Mouse (Mus musculus): ENCODE results near the gene Hnrnpl. TPM values are rescaled to one million over a fixed set of nuclear protein-coding genes. Genes with fewer than 3 reads are reported as not detected.

The Hnrnpl gene
- total RNA-seq, 2 experiments from 2014 or later: 225 to 270 TPM

DNA sequence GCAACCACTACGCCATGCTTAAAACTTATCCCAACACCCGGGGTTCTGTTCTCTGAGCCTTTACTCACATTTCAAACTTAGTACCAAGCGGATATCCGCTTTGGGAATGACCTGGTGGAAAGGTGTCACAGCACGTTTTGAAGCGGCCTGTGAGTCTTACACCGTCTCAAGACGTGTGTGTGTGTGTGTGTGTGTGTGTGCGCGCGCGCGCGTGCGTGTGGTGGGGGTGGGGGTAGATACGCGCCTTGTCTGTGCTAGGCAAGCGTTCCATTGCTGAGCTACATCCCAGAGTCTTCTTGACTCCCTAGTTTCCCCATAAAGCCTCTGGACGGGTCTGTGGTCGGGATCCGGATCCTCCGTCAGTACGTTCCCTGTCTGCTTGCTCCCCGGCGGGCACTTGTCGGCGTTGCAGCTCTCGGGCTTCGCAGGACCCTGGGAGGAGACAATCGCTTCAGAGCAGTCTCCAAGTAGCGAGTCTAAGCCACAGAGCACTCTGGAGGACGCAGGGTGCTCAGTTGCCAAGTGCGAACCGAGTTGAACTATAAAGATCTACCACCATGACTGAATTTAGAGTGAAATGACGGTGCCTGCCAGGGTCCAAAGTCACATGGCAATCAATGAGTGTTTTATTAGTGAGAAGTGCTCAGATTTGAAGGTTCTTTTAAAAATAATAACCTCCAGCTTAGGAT lies 1.2 kb downstream of the Hnrnpl start:
- intact Hi-C loops (cut with DNase I): loop anchor here (2.0 kb wide), 1 partner anchor 15 kb away; the partner anchor contains the start of gene Ech1
- no peak for DNase-seq (ENCODE audit: low spot score)

DNA sequence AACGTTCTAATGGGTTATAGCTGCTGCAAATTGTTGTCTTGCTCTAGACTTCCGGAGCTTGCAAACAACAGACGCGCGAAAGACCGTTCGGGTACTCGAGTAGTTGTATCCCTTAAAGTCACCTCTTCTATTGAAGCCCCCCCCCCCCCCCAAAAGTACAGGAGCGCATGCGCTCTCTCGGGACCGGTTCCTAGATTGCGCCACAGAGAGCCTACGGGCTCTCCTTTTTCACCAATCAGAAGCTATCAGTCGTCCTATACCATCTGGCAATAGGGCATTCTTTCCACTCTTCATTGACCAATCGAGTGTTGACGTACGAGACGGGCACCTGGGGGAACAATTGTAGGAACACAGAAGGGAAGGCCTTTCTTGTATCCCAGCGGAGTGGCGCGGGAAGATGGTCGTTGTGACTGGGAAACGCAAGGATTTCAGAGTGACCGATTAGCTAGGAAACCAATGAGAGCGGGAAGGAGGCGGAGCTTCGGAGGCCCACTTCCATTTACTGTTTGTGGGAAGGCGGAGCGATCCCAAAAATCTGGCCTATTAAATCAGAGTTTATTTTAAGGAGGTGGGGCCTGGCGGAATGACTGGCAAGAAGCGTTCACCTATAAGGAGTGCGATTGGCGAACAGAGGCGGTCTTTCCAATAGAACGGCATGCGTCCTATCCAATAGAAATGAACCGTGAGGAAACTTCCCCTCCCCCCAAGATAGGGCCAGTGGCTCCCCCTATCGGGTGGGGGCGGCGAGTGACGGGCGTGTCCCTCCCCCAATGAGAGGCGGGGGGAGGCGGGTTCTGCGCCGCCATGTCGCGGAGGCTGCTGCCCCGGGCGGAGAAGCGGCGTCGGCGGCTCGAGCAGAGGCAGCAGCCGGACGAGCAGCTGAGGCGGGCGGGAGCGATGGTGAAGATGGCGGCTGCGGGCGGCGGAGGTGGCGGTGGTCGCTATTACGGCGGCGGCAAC lies 2.0 kb downstream of the Hnrnpl start:
- intact Hi-C loops (cut with DNase I): loop anchor here (2.0 kb wide), 1 partner anchor 14 kb away; the partner anchor contains the start of gene Ech1
- DNase-seq (ENCODE audit: low spot score): peak; percentile 99

DNA sequence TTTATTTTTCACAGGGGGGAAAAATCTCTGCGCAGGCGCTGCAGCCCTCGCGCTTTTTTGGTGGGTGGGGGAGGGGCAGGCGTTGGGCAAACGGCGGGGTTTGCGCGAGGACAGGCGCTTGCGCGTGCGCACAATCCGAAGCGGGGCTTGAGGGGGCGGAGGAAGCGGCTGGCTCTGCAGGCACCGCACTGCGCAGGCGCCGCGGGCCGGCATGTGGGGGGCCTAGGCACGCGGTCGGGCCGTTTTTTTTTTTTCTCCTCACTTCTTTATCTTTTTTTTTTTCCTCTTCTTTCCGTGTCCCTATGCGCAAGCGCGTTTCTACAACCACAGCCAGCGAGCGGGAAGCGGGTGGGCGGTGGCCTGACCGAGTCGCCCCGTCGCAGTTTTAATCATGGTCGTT lies 2.9 kb downstream of the Hnrnpl start:
- DNase-seq (ENCODE audit: low spot score): peak; percentile 90
- intact Hi-C loops (cut with DNase I): loop anchor here (2.0 kb wide), 1 partner anchor 14 kb away; the partner anchor contains the start of gene Ech1

DNA sequence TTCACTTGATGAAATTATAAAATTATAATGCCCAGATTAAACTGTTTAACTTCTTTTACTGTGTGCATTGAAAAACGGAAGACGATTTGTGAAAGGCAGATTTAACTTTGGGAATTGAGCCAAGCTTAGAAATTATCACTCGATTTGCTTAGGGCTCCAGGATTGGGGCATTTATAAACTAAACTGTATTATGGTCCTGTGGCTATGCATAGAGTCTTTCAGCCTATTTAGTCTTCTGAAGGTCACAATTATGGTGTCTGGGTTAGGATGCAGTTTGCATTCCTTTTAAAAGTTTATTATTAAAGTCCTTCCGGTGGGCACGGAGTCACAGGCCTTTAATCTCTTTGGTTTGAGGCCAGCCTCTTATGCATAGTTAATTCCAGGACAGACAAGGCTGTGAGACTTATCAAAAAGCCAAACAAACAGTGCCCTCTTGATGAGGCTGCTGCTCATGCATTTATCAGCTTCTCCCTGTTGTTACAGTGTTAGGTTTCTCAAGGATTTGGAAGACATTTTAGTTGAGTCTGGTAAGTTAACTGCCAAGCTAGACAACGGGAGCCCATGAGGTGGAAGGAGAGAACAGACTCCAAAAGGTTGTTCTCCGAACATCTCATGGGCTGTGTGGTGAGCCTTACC lies 3.4 kb downstream of the Hnrnpl start:
- no peak for DNase-seq (ENCODE audit: low spot score)
- intact Hi-C loops (cut with DNase I): loop anchor here (2.0 kb wide), 1 partner anchor 13 kb away; the partner anchor contains the start of gene Ech1

DNA sequence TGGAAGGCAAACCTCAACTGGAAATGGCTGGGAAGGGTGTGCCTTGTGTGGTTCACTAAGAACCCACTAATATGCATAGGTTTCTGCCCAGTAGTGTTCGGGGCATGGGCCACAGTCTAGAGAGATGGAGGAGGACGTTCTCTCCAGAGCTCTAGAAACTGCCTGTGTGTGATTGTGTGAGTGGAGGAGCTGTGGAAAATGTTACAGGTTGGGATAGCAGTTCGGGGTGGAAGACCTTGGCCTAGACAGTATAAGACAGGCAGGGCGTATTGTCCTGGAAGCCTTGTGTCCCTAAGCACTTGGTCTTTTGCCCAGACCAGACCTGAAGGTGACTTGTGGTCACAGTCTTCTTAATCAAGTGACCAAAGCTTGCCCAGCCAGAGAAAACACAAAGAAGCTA lies 4.1 kb downstream of the Hnrnpl start:
- DNase-seq (ENCODE audit: low spot score): no peak
- intact Hi-C loops (cut with DNase I): no loop called here

DNA sequence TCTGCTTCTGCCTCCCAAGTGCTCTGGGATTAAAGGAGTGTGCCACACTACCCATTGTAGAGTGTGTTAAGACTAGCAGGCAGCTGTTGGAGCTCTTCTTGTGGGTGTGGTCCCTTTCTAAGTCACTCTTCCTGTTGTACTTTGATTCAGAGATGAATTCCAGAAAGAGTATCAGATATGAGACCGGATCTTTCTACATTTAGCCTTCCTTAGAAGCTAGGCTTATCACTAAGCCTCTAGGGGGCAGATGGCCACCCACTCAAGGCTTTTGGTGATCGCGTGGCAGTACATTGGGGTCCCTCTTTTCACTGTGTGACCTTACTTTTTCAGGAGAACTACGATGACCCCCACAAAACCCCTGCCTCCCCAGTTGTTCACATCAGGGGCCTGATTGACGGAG lies 4.6 kb downstream of the Hnrnpl start:
- no peak for DNase-seq (ENCODE audit: low spot score)
- intact Hi-C loops (cut with DNase I): no loop called here

DNA sequence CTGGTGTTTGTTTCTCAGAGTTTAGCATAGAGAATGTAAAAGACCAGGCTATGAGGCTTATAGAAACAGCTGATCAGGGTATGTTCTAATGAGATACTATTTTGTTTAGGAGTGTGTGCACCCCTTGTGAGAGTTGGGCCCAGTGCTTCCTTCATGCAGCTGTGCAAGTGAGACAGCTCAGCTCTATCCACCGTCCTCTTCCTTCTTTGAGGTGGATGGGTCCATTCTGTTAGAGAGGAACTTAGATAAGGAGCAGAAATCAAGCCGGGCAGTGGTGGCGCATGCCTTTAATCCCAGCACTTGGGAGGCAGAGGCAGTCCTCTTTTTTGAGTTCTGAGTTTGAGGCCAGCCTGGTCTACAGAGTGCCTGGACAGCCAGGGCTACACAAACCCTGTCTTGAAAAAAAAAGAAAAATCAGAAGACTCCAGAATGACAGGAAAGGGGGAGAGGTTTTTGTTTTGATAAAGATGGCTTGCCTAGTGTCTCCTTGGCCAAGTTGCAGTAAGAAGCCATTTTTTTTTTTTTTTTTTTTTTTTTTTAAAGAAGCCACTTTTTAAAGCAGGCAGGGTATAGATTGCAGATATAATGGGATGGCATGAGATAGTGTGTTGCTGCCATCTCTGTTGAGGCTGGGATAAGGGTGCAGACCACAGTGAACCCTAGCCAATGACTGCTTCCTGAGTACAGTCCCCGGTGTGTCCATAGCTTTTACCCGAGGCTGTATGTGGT lies 6.1 kb downstream of the Hnrnpl start:
- no peak for DNase-seq (ENCODE audit: low spot score)
- intact Hi-C loops (cut with DNase I): no loop called here

DNA sequence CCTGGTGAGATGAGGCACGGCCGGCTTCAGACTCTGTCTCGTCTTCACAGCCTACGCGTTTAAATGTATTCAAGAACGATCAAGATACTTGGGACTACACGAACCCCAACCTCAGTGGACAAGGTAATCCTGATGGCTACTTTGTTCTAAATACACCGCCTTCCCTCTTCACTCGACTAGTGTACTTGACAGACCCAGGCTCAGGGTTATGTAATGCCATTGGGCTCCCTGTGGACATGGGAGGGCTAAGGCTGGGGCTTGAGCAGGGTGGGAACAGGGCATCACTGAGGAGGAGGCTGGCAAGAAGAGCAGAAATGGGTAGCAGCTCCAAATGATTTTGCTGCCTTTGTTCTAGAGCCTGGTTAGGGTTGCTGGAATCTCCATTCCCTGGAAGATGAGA lies 6.9 kb downstream of the Hnrnpl start:
- intact Hi-C loops (cut with DNase I): no loop called here
- DNase-seq (ENCODE audit: low spot score): no peak

DNA sequence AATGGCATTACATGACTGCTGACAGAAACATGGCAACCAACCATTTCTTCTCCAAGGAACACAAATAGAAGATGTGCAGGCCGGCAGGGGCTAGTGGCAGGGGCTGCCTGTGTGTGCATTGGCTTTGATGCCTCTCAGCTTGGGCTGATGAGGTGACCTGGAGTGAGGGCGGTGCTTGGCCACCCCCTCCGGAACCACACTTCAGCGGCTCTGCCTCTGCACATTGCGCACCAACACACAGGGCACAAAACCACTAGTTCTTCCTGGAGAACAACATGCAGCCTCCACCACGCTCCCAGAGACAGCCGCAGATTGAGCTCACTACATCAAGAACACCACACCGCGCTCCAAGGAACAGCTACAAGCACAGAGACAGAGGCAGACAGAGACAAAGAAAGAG lies 7.9 kb downstream of the Hnrnpl start:
- intact Hi-C loops (cut with DNase I): no loop called here
- no peak for DNase-seq (ENCODE audit: low spot score)

DNA sequence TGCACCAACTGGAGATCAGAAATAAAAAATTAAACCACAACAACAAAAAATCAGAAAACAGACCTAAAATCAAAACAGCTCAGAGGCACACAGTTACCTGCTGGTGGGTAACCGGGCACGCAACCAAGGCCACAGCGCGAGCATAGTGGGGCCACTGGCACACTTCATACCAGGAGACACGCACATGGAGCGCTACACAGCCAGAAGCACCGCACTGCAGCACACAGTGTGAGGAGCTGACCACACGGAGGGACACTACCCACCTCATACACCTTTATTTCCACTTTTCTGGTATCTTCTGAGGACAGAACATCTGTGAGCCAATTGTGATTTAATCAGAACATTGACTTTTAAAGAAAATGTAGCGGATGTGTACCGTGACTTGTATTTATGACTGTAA lies 8.6 kb downstream of the Hnrnpl start:
- DNase-seq (ENCODE audit: low spot score): no peak
- intact Hi-C loops (cut with DNase I): no loop called here

DNA sequence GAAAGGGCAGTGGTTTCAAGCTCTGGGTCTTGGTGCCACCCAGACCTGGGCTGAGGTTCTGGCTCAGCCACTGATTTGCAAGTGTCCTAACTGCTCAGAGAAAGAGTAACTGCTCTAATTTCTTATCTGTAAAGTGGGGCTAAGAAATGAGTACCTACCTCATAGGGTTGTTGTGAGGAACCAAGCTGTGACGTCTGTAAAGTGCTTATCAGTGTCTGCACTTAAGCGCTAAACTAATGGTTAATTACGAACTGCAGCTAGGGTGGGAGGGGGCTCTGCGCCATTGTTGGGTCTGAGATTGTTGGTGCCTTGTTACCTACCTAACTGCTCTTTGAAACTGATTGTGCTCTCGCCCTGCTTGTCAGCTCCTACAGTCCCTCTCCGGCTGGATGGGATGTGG lies 9.2 kb downstream of the Hnrnpl start:
- DNase-seq (ENCODE audit: low spot score): no peak
- intact Hi-C loops (cut with DNase I): no loop called here

DNA sequence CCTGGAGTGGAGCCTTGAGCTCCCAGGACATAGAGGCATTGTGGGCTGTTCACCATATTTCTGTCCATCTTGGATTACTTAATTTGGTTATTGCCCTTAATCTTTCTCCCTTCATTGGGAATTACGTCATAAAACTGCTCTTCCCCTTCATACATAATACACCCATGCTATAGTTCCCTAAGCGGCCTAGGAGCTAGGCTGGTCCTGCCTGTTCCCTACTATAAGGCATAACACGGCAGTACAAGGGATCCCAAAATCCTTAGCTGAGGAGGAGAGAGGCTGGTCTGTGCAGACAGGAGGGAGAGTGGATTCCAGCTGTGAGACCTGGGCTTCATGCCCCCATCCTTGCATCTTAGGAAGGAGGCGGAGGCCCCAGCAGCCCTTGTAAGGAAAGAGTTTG lies 9.6 kb downstream of the Hnrnpl start:
- no peak for DNase-seq (ENCODE audit: low spot score)
- intact Hi-C loops (cut with DNase I): no loop called here

DNA sequence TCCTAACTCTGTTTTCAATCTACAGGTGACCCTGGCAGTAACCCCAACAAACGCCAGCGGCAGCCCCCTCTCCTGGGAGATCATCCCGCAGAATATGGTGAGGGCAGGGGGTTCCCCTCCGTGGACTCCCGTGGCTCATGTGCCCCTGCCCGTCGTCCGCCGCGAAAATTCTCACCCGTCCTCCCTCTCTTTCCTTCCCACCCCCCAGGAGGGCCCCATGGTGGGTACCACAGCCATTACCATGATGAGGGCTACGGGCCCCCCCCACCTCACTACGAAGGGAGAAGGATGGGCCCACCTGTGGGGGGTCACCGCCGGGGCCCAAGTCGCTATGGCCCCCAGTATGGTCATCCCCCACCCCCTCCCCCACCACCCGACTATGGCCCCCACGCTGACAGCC lies 10.1 kb downstream of the Hnrnpl start:
- DNase-seq (ENCODE audit: low spot score): no peak

DNA sequence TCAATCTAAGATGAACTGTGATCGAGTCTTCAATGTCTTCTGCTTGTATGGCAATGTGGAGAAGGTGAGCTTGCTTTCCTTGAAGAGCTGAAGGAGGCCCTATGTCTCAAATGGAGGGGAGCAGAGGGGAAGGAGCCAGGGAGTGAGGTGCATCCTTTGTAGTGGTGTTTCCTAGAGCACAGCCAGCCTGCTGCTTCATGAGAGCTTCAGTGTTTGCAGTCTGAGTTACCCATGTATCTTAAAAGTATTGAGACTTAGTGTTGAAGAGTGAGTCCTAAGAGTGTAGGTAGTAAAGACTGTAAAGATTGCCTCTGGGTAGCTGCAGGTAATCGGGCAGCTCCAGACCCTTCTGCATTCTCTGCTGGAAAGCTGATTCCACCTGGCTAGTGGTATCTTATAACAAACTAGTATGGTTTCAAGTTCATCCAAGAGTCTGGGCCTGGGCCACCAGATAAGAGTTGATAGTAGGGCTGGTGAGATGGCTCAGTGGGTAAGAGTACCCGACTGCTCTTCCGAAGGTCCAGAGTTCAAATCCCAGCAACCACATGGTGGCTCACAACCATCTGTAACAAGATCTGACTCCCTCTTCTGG lies 10.6 kb downstream of the Hnrnpl start:
- no peak for DNase-seq (ENCODE audit: low spot score)
- intact Hi-C loops (cut with DNase I): no loop called here

More for the DNA sequence above, 10.1 kb downstream of the Hnrnpl start:
- intact Hi-C loops (cut with DNase I): no loop called here

DNA sequence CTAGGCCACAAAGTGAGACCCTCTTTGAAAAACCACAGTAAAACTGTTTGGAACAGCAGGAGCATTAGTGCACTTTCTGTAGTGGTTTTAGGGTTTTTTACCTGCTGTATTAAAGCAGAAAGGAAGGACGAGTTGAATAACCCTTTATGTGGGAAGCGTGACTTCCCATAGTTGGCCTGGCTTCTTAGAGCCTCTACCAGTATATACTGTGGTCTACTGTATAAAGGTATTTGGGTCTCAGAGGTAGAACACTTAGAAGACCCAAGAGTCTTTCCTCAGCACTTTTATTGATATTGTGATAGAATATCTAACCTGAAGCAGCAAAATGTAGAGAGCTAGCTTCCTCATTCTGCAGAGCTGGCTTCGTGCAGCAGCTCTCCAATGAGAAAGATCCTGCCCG lies 11.2 kb downstream of the Hnrnpl start:
- intact Hi-C loops (cut with DNase I): no loop called here
- no peak for DNase-seq (ENCODE audit: low spot score)

DNA sequence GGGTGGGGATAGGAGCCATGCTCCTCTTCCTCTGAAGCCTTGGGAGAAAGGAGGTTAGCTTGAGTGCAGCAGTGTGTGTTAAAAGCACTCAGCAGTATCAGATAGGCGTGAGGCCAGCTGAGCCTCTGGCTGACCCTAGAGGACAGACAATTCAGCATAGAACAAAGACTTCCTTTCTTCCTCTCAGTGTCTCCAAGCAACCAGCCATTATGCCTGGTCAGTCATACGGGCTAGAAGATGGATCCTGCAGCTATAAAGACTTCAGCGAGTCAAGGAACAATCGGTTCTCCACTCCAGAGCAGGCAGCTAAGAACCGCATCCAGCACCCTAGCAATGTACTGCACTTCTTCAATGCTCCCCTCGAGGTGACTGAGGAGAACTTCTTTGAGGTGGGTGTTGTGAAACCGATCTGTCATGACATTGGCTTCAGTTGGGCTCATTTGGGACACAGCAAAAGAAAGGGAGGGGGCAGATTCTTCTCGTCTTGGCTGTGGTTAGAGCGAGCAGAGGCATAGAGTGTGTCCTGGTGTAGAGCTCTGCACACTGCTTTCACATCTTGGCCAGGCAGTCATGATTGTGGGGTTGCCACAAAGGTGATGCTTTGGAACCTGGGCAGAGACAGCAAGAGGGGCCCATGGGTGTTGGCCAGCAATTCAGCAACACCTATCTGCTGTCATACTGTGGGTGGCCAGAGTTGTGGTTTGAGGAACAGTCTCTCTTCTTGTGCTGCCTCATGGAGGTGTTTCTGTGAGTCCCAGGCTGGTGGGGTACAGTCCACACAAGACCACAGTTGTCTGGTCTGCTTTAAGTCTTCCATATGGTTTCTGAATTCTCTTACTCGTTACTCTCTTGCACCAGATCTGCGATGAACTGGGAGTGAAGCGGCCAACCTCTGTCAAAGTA lies 12.3 kb downstream of the Hnrnpl start:
- intact Hi-C loops (cut with DNase I): no loop called here
- no peak for DNase-seq (ENCODE audit: low spot score)

DNA sequence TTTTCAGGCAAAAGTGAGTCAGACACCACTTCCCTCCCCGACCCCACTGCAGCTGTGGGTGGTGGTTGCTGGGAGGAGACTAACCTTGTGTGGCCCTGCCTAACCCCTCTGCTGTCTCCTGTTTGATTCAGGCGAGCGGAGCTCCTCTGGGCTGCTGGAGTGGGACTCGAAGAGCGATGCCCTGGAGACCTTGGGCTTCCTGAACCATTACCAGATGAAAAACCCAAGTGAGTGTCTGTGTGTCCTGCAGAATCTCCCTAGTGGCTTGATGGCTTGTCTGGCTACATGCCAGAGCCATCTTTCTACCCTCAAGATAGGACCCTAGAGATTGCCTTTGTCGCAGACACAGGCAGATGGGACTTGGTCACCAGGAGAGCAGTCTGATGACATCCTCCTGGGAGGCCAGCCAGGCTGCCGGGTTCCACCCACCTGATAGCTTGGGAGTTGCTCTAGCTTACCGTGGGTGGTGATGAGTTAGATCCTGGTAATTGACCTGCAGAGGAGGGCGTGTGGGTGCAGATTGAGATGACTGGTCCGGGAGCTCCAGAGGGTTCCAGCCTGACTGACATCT lies 13.0 kb downstream of the Hnrnpl start:
- intact Hi-C loops (cut with DNase I): no loop called here
- DNase-seq (ENCODE audit: low spot score): no peak

DNA sequence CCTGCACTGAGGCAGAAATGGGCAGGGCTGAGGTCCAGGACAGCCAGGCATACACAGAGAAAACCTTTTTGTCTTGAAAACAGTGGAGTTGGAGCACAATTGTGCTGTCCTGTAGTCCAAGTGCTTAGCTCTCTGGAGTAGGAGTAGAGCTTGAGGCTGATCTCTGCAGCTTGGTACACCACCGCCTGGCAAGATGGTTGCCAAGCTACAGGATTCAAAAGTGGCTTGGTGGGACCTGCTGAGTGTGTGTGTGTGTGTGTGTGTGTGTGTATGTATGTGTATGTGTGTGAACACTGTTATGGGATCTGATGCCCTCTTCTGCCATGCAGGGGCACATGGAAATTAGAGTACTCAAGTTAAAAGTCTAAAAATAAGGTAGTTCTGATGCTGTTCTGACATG lies 14.2 kb downstream of the Hnrnpl start:
- intact Hi-C loops (cut with DNase I): no loop called here
- DNase-seq (ENCODE audit: low spot score): no peak
